Mouse (Mus musculus) midbrain, embryonic 14.5 days (tissue): Measurements from ENCODE around the gene Neurog2. TPM values are rescaled to one million over a fixed set of nuclear protein-coding genes. Genes with fewer than 3 reads are reported as not detected.
A peak's percentile ranks its signal among the peaks of the same experiment; 100 is the strongest.

ENCODE experiments used
- ATAC-seq: fragments of 200-750 bp; cut with Nextera tagmentation; 2 replicates; pipeline ENCODE4 v1.8.0; 2017; ENCODE audit warnings: moderate number of reproducible peaks, moderate library complexity; ENCODE audit not compliant: low FRiP score, low TSS enrichment
- DNase-seq: peaks from one replicate; pipeline ENCODE4 v3.0.0-alpha.2; 2015
- H3K27ac ChIP-seq: fragments of 300-500 bp; sonication (generic); replicated peaks from 2 replicates; pipeline ENCODE4 v1.5.1; 2014; ENCODE audit warnings: mild to moderate bottlenecking, low read depth, low read length, moderate library complexity
- H3K27me3 ChIP-seq: fragments of 300-500 bp; sonication (generic); 2 replicates; pipeline ENCODE4 v1.6.1; 2014; ENCODE audit warnings: low read length, control low read depth, mixed read lengths; ENCODE audit not compliant: control insufficient read depth, insufficient read depth
- H3K36me3 ChIP-seq: fragments of 300-500 bp; sonication (generic); 2 replicates; pipeline ENCODE4 v1.6.1; 2014; ENCODE audit warnings: low read length, control low read depth; ENCODE audit not compliant: control insufficient read depth, insufficient read depth
- H3K4me1 ChIP-seq: fragments of 300-500 bp; sonication (generic); 2 replicates; pipeline ENCODE4 v1.6.1; 2014; ENCODE audit warnings: mild to moderate bottlenecking, antibody characterized with exemption, low read length, control low read depth; ENCODE audit not compliant: control insufficient read depth, insufficient read depth
- H3K4me2 ChIP-seq: fragments of 300-500 bp; sonication (generic); 2 replicates; pipeline ENCODE4 v1.6.1; 2014; ENCODE audit warnings: mild to moderate bottlenecking, low read length, moderate library complexity
- H3K4me3 ChIP-seq: fragments of 300-500 bp; sonication (generic); replicated peaks from 2 replicates; pipeline ENCODE4 v1.5.1; 2014; ENCODE audit warnings: low read depth, low read length
- H3K9ac ChIP-seq: fragments of 300-500 bp; sonication (generic); replicated peaks from 2 replicates; pipeline ENCODE4 v1.6.1; 2014; ENCODE audit warnings: mild to moderate bottlenecking, low read length, moderate library complexity
- H3K9me3 ChIP-seq: fragments of 300-500 bp; sonication (generic); 2 replicates; pipeline ENCODE4 v1.6.1; 2016; ENCODE audit warnings: low read length, control low read depth, mixed read lengths; ENCODE audit not compliant: control insufficient read depth
- WGBS: fragments of 180-500 bp; shearing (Covaris S2); extraction: QIAGEN DNeasy Blood & Tissue Kit; methylation state at CpG from one replicate; pipeline ENCODE4 v1.1.7; 2014; 5-methylcytosine and 5-hydroxymethylcytosine counted together
- polyA plus RNA-seq: library from polyadenylated mRNA; unstranded; fragments of >200 nt; fragmentation: Nextera tagmentation; extraction: Ambion mirVana; gene quantifications from 2 replicates; pipeline ENCODE4 v1.2.1, GENCODE M21; 2014

Neurog2 gene
- polyA plus RNA-seq, 1 experiment from 2014 or later = 18.6 TPM

DNA sequence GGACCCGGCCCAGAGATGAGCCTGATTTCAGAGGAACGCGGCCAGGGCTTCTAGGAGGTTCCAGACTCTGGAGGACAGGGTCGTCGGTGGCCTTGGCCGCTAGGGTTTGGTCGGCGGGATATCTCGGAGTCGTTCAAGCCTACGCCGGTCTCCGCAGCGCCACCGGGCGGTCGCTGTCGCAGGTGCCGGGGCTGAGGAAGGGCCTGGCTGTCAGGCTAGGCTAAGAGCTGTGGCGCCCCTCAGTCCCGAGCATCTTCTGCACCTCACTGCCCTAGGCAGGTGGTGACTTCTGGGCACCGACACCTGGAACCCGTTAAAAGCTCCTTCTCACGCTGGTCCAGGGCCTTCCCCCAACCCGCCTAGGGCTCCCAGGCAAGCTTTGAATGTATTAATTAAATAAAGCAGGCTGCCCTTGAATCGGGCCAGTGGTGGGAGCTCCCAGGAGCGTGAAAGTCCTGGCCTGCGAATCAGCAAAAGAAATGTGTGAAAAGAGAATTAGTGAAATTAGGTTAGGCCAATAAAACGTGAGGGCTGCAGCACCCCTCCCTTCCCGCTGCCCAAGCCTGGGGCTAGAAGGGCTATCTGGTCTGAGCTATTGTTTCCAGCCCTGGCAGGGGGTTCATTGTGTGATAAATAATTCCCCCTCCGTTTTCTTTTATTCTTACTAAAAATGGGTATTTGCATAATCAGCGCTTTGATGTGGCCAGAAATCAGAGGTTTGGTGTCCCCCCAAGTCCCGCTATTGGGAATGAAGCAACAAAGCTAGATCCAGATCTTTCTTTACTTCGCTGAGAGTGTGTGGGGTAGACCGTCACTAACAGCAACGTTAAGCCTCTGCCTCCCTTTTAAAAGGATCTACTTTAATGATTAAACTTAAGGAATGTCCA is 7.2 kb downstream of the Neurog2 start:
- Histone ChIP-seq H3K4me3 (no peak overlapping the region), H3K27me3 (peaks cover 75% of the 10 kb centered on the region), H3K36me3 (no peaks in the 10 kb centered on the region), H3K4me2 (peak overlapping the region; percentile 40), H3K4me1 (peaks cover 26% of the 10 kb centered on the region), H3K9ac (0 out of 2 replicates have a peak overlapping the region, but pooled peaks have one; percentile 12), H3K9me3 (no peaks in the 10 kb centered on the region), H3K27ac (no peak overlapping the region)
- under 1% methylated on average over 36 of the region's 36 CpGs for WGBS
- peak; percentile 82 for ATAC-seq
- DNase-seq = peak; percentile 82

DNA sequence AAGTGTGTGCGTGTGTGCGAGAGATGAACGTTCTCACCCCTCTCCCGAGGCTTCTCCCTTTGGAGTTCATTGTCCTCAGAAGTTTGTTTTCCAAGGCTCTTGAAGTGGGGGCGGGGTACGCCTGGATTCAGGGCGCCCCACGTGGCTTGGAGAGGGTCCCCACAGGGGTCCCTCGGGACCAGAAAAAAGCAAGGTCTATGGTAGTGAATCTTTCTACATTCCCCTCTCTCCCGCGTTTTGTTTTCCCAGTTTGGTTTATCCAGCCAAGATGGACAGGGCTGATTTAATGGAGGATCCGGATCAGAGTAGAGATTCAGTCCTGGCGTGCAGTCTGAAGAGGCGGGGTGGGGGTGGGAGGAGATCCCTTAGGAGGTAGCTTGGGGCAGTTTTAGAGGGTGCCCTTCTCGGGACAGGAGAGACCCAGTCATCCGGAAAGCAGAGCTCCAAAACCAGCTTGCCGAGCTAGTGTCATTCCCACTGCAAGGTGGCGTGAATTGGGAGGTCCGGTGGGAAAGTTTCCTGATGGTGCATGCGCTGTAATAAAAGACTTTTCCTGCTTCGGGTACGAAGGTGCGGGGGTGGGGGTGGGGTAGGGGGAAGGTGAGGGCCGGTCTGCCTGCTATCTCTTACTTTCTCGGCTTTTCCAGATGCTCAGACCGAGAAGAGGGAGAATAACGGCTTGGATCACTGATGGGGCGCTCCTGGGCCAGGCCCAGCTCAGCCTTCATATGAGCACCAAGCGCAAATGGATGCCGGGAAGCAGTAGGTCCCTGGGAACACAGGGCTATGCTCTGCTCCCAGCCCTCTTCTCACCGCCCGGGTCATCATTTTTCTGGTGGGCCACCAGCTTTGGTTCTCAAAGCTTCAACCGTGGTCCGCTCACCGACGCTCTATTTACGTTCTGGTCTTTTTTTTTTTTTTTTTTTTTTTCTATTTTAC is 8.1 kb downstream of the Neurog2 start:
- H3K4me3 ChIP-seq = peak overlapping the region; percentile 17
- DNase-seq (peak; percentile 56), ATAC-seq (0 out of 2 replicates have a peak, but pooled peaks have one; percentile 42)
- no peak overlapping the region for H3K27ac ChIP-seq
- H3K27me3 ChIP-seq = peaks cover 77% of the 10 kb centered on the region
- no peaks in the 10 kb centered on the region for H3K9me3 ChIP-seq
- H3K9ac ChIP-seq = no peak overlapping the region
- H3K4me2 ChIP-seq = peak overlapping the region; percentile 40
- H3K4me1 ChIP-seq = peaks cover 26% of the 10 kb centered on the region
- H3K36me3 ChIP-seq = no peaks in the 10 kb centered on the region
- 2% methylated on average over 37 of the region's 37 CpGs for WGBS

DNA sequence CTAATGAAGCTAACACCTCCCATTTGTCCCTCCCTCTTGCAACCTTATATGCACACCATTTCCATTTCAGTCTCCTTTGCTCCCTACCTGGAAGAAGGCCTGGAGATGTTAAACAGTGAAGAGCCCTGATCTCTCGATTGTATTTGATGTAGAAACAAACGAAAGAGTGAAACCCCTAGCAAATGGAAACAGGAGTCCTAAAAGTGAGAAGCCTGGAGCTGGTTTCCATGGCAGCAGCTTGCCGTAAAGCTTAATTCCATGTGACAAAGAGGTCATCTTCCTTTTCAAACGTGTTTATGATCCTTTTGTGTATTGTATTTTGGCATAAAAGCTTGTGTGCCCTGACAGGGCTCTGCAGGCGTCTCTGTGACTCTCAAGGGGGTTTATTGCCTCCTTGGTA is 9.3 kb downstream of the Neurog2 start:
- H3K9me3 ChIP-seq = no peaks in the 10 kb centered on the region
- H3K9ac ChIP-seq = no peak overlapping the region
- peaks cover 84% of the 10 kb centered on the region for H3K27me3 ChIP-seq
- ATAC-seq = no peak
- 1% methylated on average over 5 of the region's 5 CpGs for WGBS
- H3K36me3 ChIP-seq = no peaks in the 10 kb centered on the region
- peak; percentile 59 for DNase-seq
- peaks cover 26% of the 10 kb centered on the region for H3K4me1 ChIP-seq
- H3K27ac ChIP-seq = no peak overlapping the region
- H3K4me3 ChIP-seq = no peak overlapping the region
- no peak overlapping the region for H3K4me2 ChIP-seq

DNA sequence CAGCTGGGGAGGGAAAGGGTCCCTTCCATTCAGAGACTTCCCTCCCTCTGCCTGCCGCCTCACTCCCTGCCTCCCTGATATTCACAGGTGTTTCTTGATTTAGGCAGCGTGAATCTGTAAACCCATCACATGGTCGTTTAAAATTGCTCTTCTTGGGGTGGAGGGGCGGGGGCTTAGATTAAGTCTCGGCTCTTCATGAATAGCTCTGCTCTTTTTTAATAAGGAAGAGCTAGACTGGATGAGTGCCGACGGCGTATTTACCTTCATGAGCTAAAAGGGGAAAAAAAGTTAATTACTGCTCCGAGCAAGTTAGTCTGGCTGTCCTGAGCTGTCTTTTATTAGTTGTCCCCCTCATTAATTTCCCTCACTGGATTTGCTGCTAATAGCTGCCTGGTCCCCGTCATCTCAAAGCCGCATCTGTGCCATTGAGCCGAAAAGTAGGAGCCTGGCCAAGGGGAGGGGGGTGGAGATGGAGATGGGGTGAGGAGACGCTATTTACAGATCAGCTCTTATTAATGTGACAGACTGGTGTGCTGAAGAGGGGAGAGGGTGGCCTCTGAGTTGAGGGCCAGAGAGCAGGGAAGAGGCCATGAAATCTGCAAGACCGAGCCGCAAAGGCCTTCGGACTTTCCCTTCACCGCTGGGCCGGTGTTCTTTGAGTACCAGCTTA is 13.4 kb downstream of the Neurog2 start:
- DNase-seq (no peak), ATAC-seq (no peak; the same call in 1 of the 2 replicates)
- Histone ChIP-seq H3K9ac (no peak overlapping the region), H3K27me3 (peaks cover 70% of the 10 kb centered on the region), H3K36me3 (no peaks in the 10 kb centered on the region), H3K9me3 (no peaks in the 10 kb centered on the region), H3K4me3 (no peak overlapping the region), H3K27ac (no peak overlapping the region), H3K4me2 (no peak overlapping the region), H3K4me1 (peaks cover 8% of the 10 kb centered on the region)
- WGBS = 40% methylated on average over 18 of the region's 18 CpGs

DNA sequence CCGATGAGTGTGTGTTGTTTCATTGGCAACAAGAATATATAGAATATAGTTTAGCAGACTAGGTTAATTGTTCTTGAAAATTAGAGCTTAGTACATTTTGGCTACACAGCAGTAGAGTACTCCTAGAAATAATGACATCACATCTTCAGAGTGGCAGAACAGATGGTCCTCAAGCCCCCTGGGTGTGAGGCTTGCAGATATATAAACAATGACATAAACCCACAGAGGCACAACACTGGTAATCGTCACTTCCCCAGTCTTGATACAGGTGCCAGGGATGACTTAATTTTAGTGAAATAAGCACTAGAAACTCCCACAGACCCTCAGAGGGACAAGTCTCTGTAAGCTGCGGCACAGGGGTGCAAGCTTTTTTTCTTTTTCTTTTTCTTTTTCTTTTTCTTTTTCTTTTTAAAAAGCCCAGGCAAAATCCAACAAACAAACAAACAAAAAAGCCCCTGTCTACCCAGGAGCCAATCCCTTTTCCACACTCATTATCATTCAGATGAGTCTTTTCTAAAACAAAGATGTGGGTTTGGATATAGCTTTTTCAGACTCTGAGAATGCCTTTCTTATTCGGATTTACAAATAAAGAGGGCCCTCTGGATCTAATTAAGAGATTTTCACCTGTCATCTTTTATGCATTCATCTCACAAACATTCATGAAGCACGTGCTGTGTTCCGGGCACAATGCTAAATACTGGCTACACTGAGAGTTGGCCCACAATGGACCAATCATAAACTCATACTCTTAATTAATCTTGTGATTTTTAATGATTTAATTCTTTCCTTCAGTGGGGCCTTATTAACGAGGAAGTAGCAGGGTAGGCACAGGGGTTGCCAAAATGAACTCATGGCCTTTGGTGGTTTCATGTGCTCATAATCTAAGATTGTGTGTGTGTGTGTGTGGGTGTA is 19.1 kb downstream of the Neurog2 start:
- peak; percentile 51 for DNase-seq
- no peak overlapping the region for H3K9ac ChIP-seq
- 25% methylated on average over 7 of the region's 7 CpGs for WGBS

DNA sequence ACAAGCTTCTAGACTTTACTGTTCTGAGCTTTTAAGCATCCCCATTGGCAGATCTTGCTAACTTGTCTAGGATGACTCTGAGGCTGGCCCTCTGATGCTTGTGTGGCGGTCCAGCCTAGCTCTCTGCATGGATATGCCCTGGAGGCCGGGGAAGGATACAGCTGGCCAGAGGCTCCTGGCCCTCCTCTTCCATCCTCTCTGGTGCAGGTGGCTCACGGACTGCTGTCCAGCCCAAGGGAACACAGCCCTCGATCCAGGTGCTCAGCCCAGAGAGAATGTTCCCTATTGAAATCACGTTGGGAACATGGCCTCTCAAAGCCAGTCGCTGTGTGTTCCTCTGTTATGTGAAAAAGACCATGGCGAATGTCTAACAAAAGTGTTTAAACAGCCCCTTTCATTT is 27.8 kb downstream of the Neurog2 start:
- ATAC-seq (no peak), DNase-seq (no peak)
- H3K36me3 ChIP-seq = no peaks in the 10 kb centered on the region
- no peaks in the 10 kb centered on the region for H3K9me3 ChIP-seq
- WGBS = 50% methylated on average over 7 of the region's 7 CpGs
- H3K4me3 ChIP-seq = no peak overlapping the region
- no peak overlapping the region for H3K9ac ChIP-seq
- peaks cover 27% of the 10 kb centered on the region for H3K27me3 ChIP-seq
- peaks cover 9% of the 10 kb centered on the region for H3K4me1 ChIP-seq
- H3K27ac ChIP-seq = no peak overlapping the region
- no peak overlapping the region for H3K4me2 ChIP-seq

More for the DNA sequence above, 19.1 kb downstream of the Neurog2 start:
- peak; percentile 69 for ATAC-seq
- no peaks in the 10 kb centered on the region for H3K4me1 ChIP-seq
- H3K4me3 ChIP-seq = no peak overlapping the region
- peaks cover 19% of the 10 kb centered on the region; the same call in 1 of the 2 replicates for H3K27me3 ChIP-seq
- no peak overlapping the region for H3K27ac ChIP-seq
- H3K9me3 ChIP-seq = no peaks in the 10 kb centered on the region
- no peaks in the 10 kb centered on the region for H3K36me3 ChIP-seq
- no peak overlapping the region for H3K4me2 ChIP-seq

DNA sequence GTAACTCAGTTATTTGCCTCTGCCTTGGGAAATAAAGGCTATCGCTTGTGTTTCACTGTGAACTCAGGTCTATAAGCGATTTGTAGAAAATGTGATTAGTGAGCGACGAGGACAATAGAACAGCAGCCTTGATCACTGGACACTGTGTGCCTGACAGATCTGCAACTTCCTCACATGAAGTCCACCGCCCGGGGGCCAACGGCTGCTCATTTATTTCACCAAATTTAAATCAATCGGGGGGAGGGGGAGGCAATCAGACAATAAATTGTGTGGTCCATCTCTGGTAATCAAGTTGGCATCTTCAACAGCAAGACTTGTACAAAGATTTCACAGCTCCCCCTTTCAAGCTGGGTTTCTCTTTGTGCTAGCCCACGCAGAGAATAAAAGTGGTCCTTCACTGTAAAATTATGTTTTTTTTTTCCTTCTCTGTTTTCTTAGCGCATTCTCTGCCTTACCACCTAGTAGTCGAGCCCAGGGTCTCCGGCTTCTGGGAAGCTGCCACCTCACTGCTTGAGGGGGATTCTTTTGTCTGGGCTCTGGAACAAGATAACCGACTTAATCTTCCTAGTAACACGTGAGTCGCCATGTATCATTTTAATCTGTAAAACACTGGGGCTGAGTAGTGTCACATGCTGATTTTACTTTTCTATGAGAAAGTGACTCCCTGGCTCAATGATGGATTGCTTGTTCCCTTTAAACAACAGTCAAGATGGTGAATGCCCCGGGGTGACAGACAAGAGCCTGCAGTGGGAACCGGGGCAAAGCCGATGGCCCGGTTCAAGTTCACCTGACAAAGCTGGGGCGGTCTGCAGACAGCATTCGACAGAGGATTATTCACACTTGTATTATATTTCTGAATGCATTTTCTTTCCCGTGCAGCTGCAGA is 29.0 kb downstream of the Neurog2 start:
- Histone ChIP-seq H3K9ac (no peak overlapping the region), H3K9me3 (no peaks in the 10 kb centered on the region), H3K36me3 (no peaks in the 10 kb centered on the region), H3K27ac (peak overlapping the region; percentile 53; the same call in 1 of the 2 replicates), H3K27me3 (peaks cover 27% of the 10 kb centered on the region), H3K4me3 (no peak overlapping the region), H3K4me2 (peak overlapping the region; percentile 33), H3K4me1 (peaks cover 9% of the 10 kb centered on the region)
- peak; percentile 79; the same call in 1 of the 2 replicates for ATAC-seq
- DNase-seq = peak; percentile 70
- 13% methylated on average over 22 of the region's 22 CpGs for WGBS
